Mouse (Mus musculus): ENCODE measurements around the gene Cmpk1. TPM values are rescaled to one million over a fixed set of nuclear protein-coding genes. Genes with fewer than 3 reads are reported as not detected.

Cmpk1 gene
- total RNA-seq, 2 experiments from 2014 or later = 118 to 262 TPM

Other genes starting within 250 kb of the Cmpk1 start
- not detected in 2 replicates for gene Gm12830, start 165.5 kb downstream of the Cmpk1 start, total RNA-seq (2015)
- gene Gm12830, start 165.5 kb downstream of the Cmpk1 start, total RNA-seq (2017) = not detected in 2 replicates
- 0.42 and 0.66 TPM in 2 replicates for gene Foxd2, start 78.4 kb downstream of the Cmpk1 start, total RNA-seq (2015)
- gene Foxd2, start 78.4 kb downstream of the Cmpk1 start, total RNA-seq (2017) = 0.66 and 0.77 TPM in 2 replicates
- gene Foxe3, start 61.2 kb downstream of the Cmpk1 start, total RNA-seq (2015) = not detected in 2 replicates
- not detected in 2 replicates for gene Foxe3, start 61.2 kb downstream of the Cmpk1 start, total RNA-seq (2017)
- 36.2 and 37.6 TPM in 2 replicates for gene Stil, start 12.9 kb upstream of the Cmpk1 start, total RNA-seq (2015)
- 13.9 and 16.7 TPM in 2 replicates for gene Stil, start 12.9 kb upstream of the Cmpk1 start, total RNA-seq (2017)
- gene Tal1, start 69.2 kb upstream of the Cmpk1 start, total RNA-seq (2015) = 2.2 and 3.8 TPM in 2 replicates
- 1.8 and 2.6 TPM in 2 replicates for gene Tal1, start 69.2 kb upstream of the Cmpk1 start, total RNA-seq (2017)
- 1.5 and 2.8 TPM in 2 replicates for gene Pdzk1ip1, start 101.5 kb upstream of the Cmpk1 start, total RNA-seq (2015)
- 0.33 and 0.53 TPM in 2 replicates for gene Pdzk1ip1, start 101.5 kb upstream of the Cmpk1 start, total RNA-seq (2017)
- not detected in 2 replicates for gene Cyp4x1, start 147.0 kb upstream of the Cmpk1 start, total RNA-seq (2015)
- not detected in 2 replicates for gene Cyp4x1, start 147.0 kb upstream of the Cmpk1 start, total RNA-seq (2017)

Data from megakaryocyte, adult 5-6 weeks (primary cell).